Mouse (Mus musculus) CD4-positive, CD25-positive, alpha-beta regulatory T cell, adult 2 months (primary cell): ENCODE measurements at regions not wholly inside any gene's neighbourhood (a gene's known extent, or its start where the extent isn't known, plus 50 kb on each side); places are given as distances from the start of the nearest gene placed in this dataset.

ENCODE experiments used
- DNase-seq: peaks from one replicate; pipeline ENCODE4 v3.0.0-alpha.2; 2012; ENCODE audit warnings: low read depth, low spot score

DNA sequence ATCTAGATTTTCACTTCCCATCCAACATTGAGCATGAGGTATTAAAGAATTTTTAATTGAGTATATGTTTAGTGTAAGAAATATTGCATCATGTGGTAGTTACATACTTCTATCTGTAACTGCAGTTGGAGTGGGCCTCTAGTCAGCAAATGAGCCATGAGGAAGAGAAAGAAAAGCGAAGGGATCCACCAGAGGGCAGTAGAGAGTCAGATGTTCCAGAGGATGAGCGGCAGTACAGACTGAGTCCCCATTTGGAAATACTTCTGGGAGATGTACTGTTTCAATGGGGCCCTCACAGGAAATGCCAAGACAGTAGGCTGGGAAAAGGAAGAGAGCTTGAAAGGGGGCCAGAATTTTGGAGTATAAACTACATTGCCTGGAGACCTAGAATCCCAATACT is 221.2 kb downstream of the Myh15 start:
- peak; percentile 75 for DNase-seq

DNA sequence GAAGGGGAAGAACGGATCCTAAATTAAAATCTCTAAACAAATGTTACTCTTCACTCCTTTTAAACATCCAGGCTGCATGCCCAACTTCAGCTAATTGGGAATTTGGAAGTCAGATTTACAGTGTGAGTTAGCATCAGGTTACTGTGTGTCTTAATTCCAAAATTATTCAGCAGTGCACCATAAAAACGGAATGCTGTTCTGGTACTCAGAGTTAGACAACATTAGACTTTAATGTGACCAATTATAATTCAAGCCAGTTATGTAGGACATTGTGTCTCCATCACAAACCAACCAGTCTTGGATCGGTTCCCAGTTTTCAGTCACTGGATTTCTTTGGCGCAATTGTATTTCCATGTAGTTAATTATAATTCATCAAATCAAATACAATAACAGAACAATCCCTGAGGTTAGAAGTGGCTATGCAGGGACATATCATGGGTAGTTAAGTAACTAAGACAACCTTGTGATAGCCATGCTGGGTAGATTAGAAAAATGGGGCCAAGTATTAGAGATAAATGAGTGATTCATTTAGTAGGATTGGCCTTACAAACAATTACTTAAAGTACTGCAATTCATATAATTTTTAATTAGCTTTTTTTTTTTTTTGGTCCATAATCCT is 230.9 kb downstream of the Myh15 start:
- no peak for DNase-seq

DNA sequence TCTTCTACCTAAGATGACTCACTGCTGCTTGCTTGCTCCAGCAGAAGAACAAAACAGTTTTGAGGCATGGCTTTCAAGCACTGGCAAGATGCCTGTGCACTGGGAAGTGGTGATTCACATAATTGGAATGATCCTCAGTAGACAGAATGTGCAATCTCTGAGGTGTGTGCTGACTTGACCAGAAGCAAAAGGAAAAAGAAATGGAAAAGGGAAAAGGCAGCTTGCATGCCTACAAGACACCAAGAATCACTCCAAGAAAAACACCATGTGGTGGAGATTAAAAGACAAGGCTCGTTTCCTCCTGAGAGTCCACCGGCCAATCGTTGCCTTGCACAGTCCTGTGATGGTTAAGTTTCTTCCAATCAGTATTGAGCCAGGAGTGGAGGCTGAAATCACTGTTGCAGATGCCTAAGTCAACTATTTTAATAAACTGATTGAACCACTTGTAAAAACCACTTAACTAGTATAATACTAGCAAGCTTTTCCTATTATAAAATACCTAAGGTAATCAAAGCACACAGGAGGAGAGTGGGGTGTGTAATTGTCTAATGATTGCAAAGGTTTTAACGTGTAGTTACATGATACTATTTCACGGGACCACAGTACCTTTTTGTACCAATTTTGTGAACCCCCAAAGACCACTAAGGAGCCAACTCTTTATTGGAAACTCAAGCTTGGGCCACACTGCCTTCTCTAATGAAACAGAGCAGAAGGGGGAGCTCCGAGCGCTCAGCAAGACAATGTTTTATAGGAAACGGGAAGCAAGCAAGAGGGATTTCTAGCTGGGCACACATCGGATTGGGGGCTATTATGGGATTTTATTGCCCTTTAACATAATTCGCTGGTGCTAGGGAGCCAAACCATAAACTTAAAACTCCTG is 232.2 kb downstream of the Myh15 start:
- no peak for DNase-seq

DNA sequence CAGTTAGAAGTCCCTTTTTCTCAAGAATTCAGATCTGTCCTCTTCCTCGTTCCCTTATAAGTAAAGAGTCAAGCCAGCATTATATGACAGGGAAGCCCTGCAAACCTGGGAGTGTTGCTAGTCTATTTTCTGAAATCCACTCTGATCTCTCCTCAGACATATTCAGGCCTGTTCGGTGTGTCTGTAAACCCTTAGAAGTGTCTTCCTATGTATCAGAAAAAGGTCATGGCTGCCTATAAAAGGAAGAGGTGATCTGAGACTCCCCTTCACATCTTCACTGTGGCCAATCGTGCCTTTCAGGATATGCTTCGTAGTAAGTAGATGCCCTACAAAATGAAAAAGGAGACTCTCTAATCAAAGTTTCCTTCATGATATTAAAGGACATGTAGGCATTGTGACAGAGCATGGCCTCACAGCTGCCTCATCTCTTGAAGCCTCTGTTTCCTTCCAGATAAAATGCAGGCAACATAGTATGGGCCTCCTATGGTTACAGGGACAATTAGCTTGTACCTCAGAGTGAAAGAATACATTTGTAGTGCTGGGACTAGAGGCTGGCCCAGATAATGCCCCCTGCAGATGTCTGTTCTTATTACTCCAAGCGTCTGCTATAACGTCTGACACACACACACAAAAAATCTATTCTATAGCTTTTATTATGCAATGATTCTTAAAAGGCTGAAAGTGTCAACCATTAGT is 246.5 kb downstream of the Myh15 start:
- no peak for DNase-seq

DNA sequence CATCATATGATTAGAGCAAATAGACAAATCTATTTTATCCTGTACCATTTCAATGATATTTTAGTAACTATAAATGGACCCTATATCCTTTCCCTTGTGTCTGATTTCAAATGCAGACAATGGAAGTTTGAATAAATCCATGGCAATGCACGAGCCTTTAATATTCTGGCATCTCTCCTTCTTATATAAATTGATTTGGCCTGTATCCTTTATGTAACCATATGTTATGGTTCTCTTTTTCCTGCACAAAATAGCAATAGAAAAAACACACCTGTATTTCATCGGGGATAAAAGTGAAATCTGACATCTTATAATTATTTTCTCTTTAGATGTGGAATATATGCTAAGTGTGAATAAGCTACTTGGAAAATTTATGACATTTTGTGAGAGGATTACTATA is 247.1 kb downstream of the Myh15 start:
- DNase-seq, result no peak

DNA sequence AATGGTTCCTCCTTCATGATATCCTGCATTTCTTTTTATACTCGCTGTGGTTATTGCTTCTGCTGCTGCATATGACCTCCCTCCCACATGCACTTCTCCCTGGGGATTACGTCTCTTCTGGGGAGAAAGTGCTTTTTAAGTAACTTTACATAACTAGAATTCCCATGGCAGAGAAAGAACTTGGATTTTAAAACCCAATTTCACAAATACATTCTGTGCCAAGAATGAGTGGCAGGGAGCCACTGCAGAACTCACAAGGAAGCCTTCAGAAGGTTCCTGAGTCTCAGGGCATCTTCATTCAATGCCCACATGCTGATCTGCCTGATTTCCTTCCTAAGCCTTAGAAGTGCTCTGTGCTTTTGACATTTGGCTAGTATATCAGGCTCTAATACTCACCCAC is 259.8 kb downstream of the Myh15 start:
- DNase-seq, result no peak

DNA sequence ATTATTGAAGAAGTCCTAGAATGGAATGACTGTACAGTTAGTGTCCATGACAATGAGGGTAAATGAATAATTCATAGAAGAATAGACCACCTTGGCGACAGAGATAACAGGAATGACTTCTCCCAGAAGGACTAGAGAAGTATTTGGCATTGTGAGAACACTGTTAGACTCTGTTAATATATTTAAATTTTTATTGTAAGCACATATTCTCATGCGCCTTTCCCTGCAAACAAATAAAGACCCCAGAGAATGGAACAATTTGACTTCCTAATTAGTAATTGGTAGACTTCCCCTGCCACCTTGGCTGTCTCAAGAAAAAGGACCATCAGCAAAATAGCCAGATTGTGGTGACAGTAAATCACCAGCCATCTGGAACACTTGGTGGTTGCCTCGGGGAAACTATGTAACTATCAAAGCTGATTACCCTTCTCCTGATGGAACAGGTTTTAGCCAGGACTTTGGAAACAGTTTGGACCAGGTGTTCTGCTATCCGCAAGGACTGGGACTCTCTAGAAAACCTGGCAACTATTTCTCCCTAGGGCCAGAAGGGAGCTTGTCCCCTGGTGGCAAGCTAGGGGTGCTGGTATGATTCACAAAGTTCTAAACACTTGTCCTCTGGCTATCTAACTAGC is 261.9 kb downstream of the Myh15 start:
- no peak for DNase-seq

DNA sequence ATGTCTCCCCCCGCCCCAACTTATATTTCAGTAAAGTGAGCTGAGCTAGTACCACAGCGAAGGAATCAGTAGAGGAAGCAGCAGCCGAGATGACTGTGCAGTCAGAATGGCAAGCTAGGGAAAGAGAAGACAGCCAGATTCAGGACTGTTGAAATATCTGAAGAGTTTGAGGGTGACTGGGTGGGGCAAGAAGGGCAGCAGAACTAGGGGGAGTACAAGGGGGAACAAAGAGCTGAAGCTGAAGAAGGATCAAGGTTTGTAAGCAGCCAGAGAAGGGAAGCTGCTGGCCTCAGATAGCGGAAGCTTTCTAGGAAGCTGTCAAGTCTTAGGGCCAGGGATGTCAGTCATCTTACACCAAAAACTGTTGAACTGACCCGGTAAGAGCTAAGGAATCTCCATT is 262.5 kb downstream of the Myh15 start:
- DNase-seq, result no peak

DNA sequence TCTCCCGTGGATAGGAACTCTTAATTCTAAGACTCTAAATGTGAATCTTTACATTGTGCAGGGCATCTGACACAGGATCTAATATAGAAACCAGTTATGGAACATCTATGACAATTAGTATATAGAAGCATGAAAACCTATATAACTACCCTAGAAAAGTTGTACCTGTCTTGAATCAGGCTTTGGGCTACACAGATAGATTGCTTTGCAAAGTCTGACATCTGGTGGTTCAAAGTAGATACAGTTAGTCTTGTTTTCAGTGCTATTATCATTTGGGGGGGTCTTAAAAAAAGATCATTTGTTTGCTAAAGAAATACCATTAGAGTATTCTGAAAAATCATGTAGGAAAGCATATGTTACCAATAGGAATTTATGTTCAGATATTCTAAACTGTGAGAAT is 264.7 kb downstream of the Myh15 start:
- no peak for DNase-seq

DNA sequence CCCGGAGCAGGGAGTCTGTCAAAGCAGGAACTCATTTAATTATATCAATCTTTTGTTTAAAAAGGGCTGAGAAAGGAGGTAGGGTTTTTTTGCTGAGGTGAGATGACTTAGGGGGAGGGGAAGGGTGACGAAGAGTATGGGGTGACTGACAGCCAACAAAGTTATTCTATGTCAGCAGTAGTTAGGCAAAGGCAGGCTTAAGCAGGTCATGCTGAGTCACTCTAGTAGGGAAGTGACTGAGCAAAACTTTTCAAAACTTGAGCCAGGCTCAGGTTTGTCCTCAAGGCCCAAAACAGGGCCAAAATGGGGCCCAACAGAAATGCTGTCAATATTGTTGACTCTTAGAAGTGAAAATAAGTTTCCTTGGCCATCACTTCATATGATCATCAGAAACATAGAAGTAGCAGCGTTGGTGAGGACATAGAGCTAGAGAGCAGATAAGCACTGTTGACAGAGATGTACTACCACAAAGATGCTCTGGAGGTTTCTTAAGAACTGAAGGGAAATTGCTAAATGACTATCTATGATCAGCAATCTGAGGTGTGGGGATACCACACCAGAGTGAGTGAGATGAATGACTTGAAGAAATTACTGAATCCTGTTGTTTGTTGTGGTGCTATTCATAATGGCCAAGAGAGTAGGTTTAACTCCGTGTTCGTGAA is 273.6 kb downstream of the Myh15 start:
- no peak for DNase-seq

DNA sequence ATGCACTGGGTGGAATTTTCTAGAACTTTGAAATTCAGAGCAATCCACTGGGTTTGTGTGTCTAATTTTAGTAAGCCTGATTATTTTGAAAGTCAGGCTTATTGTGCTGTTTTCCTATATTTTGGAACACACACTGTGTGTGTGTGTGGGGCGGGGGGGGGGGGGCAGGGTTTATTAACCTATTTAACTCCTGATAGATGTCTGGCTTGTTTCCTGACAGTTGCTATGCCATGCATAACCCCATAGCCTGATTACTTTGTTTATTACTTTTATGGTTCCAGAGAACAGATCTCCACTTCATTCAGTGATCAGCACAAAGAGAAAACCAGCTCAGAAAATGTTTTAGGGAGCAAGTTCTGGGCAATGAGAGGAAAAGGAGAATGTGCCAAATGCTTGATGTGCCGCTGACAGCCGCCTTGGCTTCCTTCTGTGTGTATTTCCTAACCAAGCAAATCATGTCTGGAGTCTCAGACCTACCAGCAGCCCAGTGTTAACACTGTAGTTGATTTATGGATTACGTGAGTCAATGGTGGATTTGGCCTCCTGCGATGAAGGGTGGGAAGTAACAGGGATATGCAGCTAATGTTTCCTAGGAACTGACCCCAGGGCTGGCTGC is 274.9 kb downstream of the Myh15 start:
- DNase-seq, result no peak

DNA sequence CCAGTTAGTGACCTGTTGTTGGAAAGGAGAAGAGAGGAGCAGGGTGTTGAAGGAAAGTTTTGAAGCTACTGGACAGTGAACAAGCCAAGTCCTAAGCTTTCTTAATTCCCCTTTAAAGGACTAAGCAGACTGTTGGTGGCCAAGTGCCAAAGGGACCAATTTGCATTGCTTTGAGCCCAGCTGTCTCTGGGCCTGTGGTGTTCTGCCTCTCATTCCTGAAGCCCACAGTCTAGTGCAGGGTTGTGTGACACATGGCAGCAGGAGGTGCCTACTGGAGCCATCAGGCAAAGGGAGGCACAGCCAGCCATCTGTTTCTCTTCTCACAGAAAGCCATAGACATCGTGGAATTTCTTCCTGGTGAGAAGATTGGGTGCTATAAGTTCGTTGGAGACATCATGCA is 278.6 kb downstream of the Myh15 start:
- no peak for DNase-seq

DNA sequence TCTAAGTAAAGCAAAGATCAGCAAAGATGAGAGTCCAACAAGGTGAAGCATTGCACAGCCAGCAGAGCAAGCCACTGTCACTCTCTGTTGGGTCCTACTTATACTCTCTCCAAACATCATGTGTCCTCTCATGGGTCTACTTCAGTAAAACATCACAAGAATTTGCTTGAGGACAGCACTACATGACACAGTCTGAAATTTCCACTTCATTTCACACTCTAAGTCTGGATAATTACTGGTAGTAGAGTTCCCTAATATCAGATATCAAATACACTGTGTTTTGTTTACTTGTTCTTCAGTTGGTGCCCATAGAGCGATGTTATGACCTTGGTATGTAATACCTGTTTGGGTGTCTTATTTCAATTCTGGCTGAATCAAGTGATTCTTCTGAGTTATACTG is 280.7 kb downstream of the Myh15 start:
- no peak for DNase-seq

DNA sequence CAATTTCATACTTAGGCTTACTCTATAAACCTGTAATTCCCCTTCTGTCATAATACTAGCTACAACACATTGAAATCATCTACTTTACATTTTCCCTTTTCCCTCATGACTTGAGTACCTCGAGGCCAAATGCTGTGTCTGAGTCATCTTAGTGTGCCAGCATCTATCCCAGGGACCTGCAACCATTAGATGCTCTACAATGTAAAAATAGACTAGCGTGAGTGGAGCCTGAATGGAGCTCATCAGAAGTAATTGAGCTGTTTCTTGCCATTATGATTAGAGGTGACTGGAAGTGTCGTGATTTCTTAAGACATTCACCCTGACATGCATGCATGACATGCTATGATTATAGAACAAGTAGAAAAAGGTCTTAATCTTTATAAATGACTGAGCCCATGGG is 301.1 kb downstream of the Myh15 start:
- no peak for DNase-seq

DNA sequence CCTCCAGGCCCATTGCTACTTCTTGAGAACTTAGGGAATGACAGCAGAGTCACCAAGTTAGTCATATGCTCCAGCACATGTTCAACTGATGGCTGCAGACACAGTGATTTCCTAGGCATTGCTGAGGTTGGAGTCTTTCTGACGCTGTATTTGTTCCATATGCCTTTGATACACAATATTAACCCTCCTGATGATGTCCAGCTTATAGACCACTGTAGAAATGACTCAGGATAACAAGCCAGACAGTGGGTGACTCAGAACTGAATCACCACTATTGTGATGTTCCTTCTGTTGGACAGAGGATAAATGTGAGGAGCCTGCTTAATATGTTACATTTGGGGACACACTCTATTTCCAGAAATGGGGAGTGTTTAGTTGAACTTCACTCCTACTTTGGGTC is 304.4 kb downstream of the Myh15 start:
- no peak for DNase-seq

DNA sequence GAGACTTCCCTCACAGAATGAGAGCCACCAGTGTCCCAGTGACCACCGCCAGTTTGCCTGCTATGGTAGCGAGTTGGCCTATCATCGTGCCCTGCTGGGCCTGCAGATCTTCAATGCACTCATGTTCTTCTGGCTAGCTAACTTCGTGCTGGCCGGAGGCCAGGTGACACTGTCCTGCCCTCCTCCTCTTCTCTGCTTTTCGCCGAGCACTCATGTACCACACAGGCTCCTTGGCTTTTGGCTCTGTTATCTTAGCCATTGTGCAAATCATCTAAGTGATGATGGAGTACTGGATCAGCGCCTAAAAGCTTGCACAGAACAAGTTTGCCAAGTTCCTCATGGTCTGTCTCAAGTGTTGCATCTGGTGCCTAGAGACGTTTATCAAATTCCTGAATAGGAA is 312.2 kb downstream of the Myh15 start:
- no peak for DNase-seq

DNA sequence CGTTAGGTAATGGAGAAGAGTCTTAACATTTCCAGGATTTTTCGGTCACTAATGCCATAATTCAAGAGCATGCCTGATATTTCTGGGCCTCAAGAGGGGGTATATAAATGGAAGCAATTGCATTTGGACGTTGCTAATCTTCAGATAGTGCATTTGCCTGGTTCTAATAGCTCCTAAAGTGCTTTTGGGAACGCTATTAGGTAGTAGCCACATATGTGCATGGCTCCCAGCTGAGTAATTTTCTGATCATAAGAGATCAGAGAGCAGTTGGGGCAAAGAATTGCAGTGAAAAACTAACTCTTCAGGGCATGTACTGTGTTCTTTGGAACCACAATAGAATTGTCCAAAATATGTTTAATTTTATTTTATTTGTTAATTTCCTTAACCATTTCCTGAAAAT is 317.8 kb downstream of the Myh15 start:
- no peak for DNase-seq

DNA sequence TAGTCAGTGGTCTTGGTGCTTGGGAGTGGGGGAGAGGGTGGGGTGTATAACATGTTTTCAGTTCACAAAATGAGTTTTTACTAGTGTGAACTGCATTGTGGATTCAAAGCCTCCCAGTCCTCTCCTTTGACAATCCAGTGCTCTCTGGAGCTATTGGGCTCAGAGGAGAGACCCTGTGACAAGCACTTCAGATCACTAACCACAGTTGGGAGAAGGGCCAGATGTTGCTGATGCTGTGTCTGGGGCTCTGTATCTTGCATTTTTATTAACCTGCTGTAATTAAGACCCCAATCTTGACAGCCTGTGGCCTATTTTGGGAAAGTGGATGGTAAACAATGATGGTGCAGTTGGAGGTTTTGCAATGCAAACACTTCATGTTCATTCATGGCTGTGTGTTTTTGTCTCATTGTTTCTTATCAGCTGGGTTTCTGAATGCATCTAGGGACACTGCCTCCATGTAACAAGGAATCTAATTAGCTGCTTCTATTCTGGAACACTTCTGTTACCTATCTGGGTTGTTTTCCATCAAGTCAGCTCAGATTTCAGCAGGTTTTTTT is 320.0 kb upstream of the Ift57 start:
- DNase-seq, result no peak

DNA sequence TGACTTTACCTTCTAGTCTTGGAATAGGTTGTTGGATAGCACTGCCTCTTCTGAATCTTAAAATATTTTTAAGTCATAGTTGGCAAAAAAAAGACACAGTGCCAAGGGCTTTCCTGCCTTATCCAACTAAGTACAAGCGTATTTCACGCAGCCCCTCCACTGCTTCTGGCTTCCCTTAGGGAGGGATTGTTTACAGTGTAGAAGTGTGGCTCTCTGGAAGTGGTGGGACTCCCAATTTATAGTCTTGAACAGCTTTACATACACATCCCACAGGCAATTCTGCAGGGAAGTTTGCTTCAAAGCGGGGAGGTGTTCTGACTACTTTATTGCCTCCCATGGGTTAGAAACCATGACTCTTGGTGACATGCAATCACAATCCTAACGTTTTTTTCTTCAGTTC is 310.9 kb upstream of the Ift57 start:
- no peak for DNase-seq

DNA sequence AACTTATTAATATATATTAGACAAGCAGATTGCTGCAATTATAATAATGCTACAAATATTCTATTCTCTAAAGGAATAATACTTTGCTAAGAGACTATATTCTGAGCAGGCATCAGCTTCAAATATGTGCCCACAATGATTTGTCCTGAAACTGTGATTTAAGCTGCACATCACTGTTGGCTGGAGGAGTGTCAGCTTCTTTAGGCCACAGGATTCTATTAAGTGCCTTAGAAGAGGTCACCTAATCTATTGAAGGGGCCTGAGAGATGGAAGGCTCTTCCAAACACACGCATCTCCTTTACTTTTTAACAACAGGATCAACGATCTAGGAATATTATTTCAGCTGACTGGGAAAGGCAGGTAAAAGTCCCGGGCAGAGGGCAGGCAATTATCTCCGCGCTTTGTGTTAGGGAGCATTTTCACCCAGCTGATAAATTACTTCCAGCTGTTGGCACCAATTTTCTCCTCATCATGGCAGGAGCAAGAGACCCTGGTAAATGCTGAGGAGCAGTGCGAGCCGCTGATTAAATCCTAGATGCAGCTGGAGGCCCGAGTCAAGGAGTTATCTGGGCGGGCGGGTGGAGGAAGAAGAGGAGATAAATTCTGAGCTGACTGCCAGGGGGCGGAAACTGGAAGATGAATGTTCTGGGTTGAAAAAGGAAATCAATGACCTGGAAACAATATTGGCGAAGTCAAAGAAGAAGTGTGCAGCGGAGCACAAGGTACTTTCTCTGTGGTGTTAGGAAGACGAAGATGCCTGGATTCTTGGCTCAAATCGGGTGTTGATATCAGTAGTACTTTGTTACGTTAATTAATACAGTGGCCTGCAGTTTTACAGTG is 290.9 kb upstream of the Ift57 start:
- DNase-seq, result no peak
